Mouse (Mus musculus): Measurements from ENCODE around the gene Kcnh4.

DNA sequence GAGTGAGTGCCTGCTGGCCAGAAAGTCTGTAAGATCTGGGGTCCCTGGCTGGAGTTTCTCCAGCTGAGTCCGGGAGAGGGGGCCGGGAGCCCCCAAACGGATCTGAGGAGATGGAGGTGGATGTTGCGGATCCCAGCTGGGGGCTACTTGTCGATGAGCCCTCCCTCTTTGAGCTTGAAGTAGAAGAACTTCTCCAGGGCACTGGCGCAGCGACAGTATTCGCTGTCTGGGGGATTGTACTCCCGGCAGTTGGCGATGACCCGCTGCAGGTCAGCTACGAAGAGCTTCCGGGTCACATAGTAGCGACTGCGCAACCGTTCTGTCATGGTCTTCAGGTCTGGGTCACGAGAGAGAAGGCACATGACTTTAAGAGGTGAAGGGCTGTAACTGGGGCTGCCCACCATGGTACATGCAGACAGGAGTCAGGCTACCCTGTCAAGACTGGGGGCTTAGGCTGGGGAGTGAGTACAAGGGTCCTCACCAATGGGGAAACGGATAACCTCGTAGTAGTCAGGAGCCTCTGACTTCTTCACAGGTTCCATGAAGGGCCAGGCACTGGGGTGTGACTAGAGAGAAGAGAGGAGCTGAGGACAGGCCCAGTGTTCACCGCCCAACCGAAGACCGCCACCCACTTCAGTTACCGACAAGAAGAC, 54.5 kb downstream of the Kcnh4 start:
- TF ChIP-seq POLR2A (IDR thresholded peaks at IDR 0.05; ENCODE audit: insufficient read length, low read depth), result no peak
- no peak for TF ChIP-seq TCF12 (IDR thresholded peaks at IDR 0.05; ENCODE audit: insufficient read depth, poor library complexity, severe bottlenecking)
- TF ChIP-seq MAX (IDR thresholded peaks at IDR 0.05; ENCODE audit: low read depth), result no peak
- no peak for TF ChIP-seq CEBPB (IDR thresholded peaks at IDR 0.05; ENCODE audit: insufficient read depth, poor library complexity, severe bottlenecking)
- no peak for TF ChIP-seq MYOG (IDR thresholded peaks at IDR 0.05; ENCODE audit: control insufficient read depth in 1 of 3, insufficient read depth in 1 of 3, insufficient read length in 2 of 3, low read depth in 2 of 3)

Data from myocyte (in vitro differentiated cells).